Mouse (Mus musculus) liver, adult 2 months (tissue): ENCODE measurements around the gene Olfr435.

Experiments
- CTCF ChIP-seq: fragments of 200-500 bp; IDR thresholded peaks from 2 replicates; pipeline ENCODE4 v1.5.1; 2011; ENCODE audit warnings: low read depth, low read length, control low read depth
- POLR2A ChIP-seq: fragments of 200-500 bp; IDR thresholded peaks from 2 replicates; pipeline ENCODE4 v1.6.1; 2011; ENCODE audit warnings: low read length, control low read depth; ENCODE audit not compliant: insufficient read depth; ENCODE audit errors: extremely low read depth

GRCm38 (mm10) chr6:43171840-43172239 is 25.1 kb upstream of the Olfr435 start, which contains the start of gene Olfr13:
- TF ChIP-seq CTCF (no peak), POLR2A (no peak)
